In genomic region chr19:57525693-57526092, GRCm38 (mm10) we compare ENCODE assay signal across 21 mouse cellular contexts.
DNase-seq lines count a peak whose midpoint lies in the region; ATAC-seq and TF ChIP-seq lines count a peak whose summit lies in the region.
"Had no signal": no experiment of that assay in that cellular context is flagged by ENCODE, and none has a peak within 500 bp of the region (broad histone marks: within the 10 kb centered on the region; RNA-seq: fewer than 3 reads in every experiment).

No protein-coding gene starts in this region.

- H3K9ac ChIP-seq in limb, embryonic 12.5 days (replicated peaks): no peak overlapping the region
- no peak overlapping the region for H3K9ac ChIP-seq in MEL (ENCODE audit: control insufficient read depth, low read depth, low read length, poor library complexity, severe bottlenecking)
- H3K9ac ChIP-seq: embryonic facial prominence, embryonic 12.5 days; forebrain, embryonic 13.5 days; forebrain, embryonic 15.5 days; forebrain, postnatal 0 days had no signal

- peak; percentile 75 for ATAC-seq in limb, embryonic 12.5 days (ENCODE audit: insufficient number of reproducible peaks, insufficient read depth, low FRiP score, low TSS enrichment, low read depth)
- ATAC-seq: forebrain, embryonic 13.5 days; forebrain, embryonic 15.5 days; forebrain, postnatal 0 days had no signal

- peaks cover 17% of the 10 kb centered on the region for H3K4me1 ChIP-seq in limb, embryonic 12.5 days (replicated peaks)
- peaks cover 26% of the 10 kb centered on the region for H3K4me1 ChIP-seq in limb, embryonic 10.5 days
- peaks cover 2 to 17% of the 10 kb centered on the region in 2 experiments for H3K4me1 ChIP-seq in MEL (ENCODE audit: control insufficient read depth in 1 of 2, insufficient read depth in 2 of 2, low read length in 2 of 2)

- H3K27ac ChIP-seq in limb, embryonic 12.5 days: 0 out of 2 replicates have a peak overlapping the region, but pooled peaks have one; percentile 0
- no peak overlapping the region for H3K27ac ChIP-seq in limb, embryonic 10.5 days
- no peak overlapping the region for H3K27ac ChIP-seq in MEL (ENCODE audit: control insufficient read depth, low read depth, low read length)
- H3K27ac ChIP-seq: embryonic facial prominence, embryonic 12.5 days; forebrain, embryonic 13.5 days; forebrain, embryonic 15.5 days had no signal

- H3K27me3 ChIP-seq in limb, embryonic 12.5 days: no peaks in the 10 kb centered on the region
- no peaks in the 10 kb centered on the region for H3K27me3 ChIP-seq in limb, embryonic 10.5 days (ENCODE audit: low read depth, poor library complexity, severe bottlenecking)
- no peaks in the 10 kb centered on the region for H3K27me3 ChIP-seq in MEL (ENCODE audit: control insufficient read depth in 1 of 2, insufficient read depth in 2 of 2, low read length in 2 of 2)
- H3K27me3 ChIP-seq: embryonic facial prominence, embryonic 12.5 days; forebrain, embryonic 13.5 days; forebrain, embryonic 15.5 days had no signal

- 59% methylated on average over 2 of the region's 2 CpGs for WGBS in limb, embryonic 12.5 days
- 82% methylated on average over 2 of the region's 2 CpGs for WGBS in limb, embryonic 10.5 days

- no peak for TF ChIP-seq EP300 in MEL (IDR thresholded peaks at IDR 0.05; ENCODE audit: low read depth in 1 of 2, low read length in 2 of 2)

- H3K9me3 ChIP-seq in limb, embryonic 12.5 days: no peaks in the 10 kb centered on the region
- no peaks in the 10 kb centered on the region for H3K9me3 ChIP-seq in limb, embryonic 10.5 days (replicated peaks)
- no peaks in the 10 kb centered on the region for H3K9me3 ChIP-seq in MEL (replicated peaks; ENCODE audit: insufficient read depth, low read length)
- H3K9me3 ChIP-seq: embryonic facial prominence, embryonic 12.5 days; forebrain, embryonic 13.5 days; forebrain, embryonic 15.5 days; G1E had no signal

- H3K4me3 ChIP-seq in limb, embryonic 12.5 days (replicated peaks): no peak overlapping the region
- no peak overlapping the region for H3K4me3 ChIP-seq in limb, embryonic 10.5 days
- no peak overlapping the region for H3K4me3 ChIP-seq in MEL (ENCODE audit: control insufficient read depth in 1 of 2, insufficient read depth in 1 of 2, low read depth in 2 of 2, low read length in 2 of 2)
- H3K4me3 ChIP-seq: embryonic facial prominence, embryonic 12.5 days; forebrain, embryonic 13.5 days; forebrain, embryonic 15.5 days had no signal

- no peaks in the 10 kb centered on the region for H3K79me2 ChIP-seq in MEL (ENCODE audit: control insufficient read depth, insufficient read depth, low read length, poor library complexity)

- TF ChIP-seq RAD21 in MEL (IDR thresholded peaks at IDR 0.05; ENCODE audit: low read depth, low read length): no peak

- no peak for TF ChIP-seq CTCF in MEL (IDR thresholded peaks at IDR 0.05 in 2 of 3, conservative IDR thresholded peaks at IDR 0.05 in 1 of 3; ENCODE audit: control insufficient read depth in 1 of 3, insufficient read depth in 1 of 3, low read depth in 2 of 3, low read length in 3 of 3, poor library complexity in 1 of 3, severe bottlenecking in 1 of 3)

- TF ChIP-seq POLR2A in MEL (IDR thresholded peaks at IDR 0.05; ENCODE audit: control insufficient read depth in 1 of 2, insufficient read depth in 1 of 2, low read depth in 1 of 2, low read length in 2 of 2, poor library complexity in 1 of 2): no peak

- DNase-seq in limb, embryonic 10.5 days (ENCODE audit: low spot score): no peak
- DNase-seq in MEL (ENCODE audit: low read depth, low spot score): no peak
- no peak for DNase-seq in kidney, postnatal 14 days
- DNase-seq in testis, postnatal 10 days (ENCODE audit: low spot score): no peak
- DNase-seq: adrenal gland, adult 2 months; adrenal gland, postnatal 10 days; adrenal gland, postnatal 25 days; B cell, adult 2 months; cerebellum, adult 11 months; cerebellum, adult 18-20 months; cerebellum, adult 8-10 months; cerebellum, adult 9-11 months; cerebellum, postnatal 14 days; cerebellum, postnatal 36 days; embryo, embryonic 11 days; forebrain, postnatal 0 days had no signal

- H3K36me3 ChIP-seq in limb, embryonic 12.5 days: no peaks in the 10 kb centered on the region
- H3K36me3 ChIP-seq in limb, embryonic 10.5 days: no peaks in the 10 kb centered on the region
- H3K36me3 ChIP-seq in MEL (ENCODE audit: control insufficient read depth in 1 of 2, insufficient read depth in 2 of 2, low read length in 2 of 2): peaks cover 0 to 8% of the 10 kb centered on the region in 2 experiments; a peak in 2 of 4 replicates
- H3K36me3 ChIP-seq: embryonic facial prominence, embryonic 12.5 days; forebrain, embryonic 15.5 days; G1E had no signal

- no peak overlapping the region for H3K4me2 ChIP-seq in limb, embryonic 12.5 days
- H3K4me2 ChIP-seq: embryonic facial prominence, embryonic 12.5 days; forebrain, embryonic 13.5 days; forebrain, embryonic 15.5 days had no signal

TF ChIP-seq in MEL, 35 proteins besides CTCF, POLR2A, EP300 and RAD21:
- 0 out of 2 replicates have a peak, but pooled peaks have one; percentile 26 for TF ChIP-seq MAX (IDR thresholded peaks at IDR 0.05; ENCODE audit: low read length)
- peak; percentile 68 for TF ChIP-seq USF1 (IDR thresholded peaks at IDR 0.05; ENCODE audit: low read depth, low read length)
- TF ChIP-seq ZC3H11A (IDR thresholded peaks at IDR 0.05; ENCODE audit: low read depth, low read length): no peak
- no peak for TF ChIP-seq ETS1 (IDR thresholded peaks at IDR 0.05; ENCODE audit: low read depth, low read length)
